Mouse (Mus musculus) ES-E14 (cell line): ENCODE results near the gene Uaca. TPM values are rescaled to one million over a fixed set of nuclear protein-coding genes. Genes with fewer than 3 reads are reported as not detected.

Experiments used
- DNase-seq: peaks from one replicate; pipeline ENCODE4 v3.0.0-alpha.2; 2013; ENCODE audit warnings: low read depth, low spot score
- H3K27ac ChIP-seq: 2 replicates; pipeline ENCODE4 v1.5.1; 2012; ENCODE audit warnings: low read depth, mild to moderate bottlenecking, low read length, moderate library complexity, mixed read lengths; ENCODE audit not compliant: poor library complexity, insufficient read depth, severe bottlenecking
- H3K36me3 ChIP-seq: 2 replicates; pipeline ENCODE4 v1.6.1; 2012; ENCODE audit warnings: mild to moderate bottlenecking, low read length, moderate library complexity, mixed read lengths; ENCODE audit not compliant: control insufficient read depth, poor library complexity, insufficient read depth, severe bottlenecking
- H3K4me1 ChIP-seq, 2 experiments: fragments of 150-350 bp in 1 of 2; sonication (generic) in 1 of 2; 2 replicates each; pipeline ENCODE4 v1.6.1; 2012; ENCODE audit warnings: low read length in 2 of 2, mild to moderate bottlenecking in 1 of 2, mixed read lengths in 1 of 2; ENCODE audit not compliant: control insufficient read depth in 2 of 2, insufficient read depth in 2 of 2, poor library complexity in 1 of 2
- H3K4me3 ChIP-seq, 2 experiments: fragments of 150-350 bp in 1 of 2; sonication (generic) in 1 of 2; 2 replicates each; pipeline ENCODE4 v1.5.1; 2012; ENCODE audit warnings: low read length in 2 of 2, low read depth in 1 of 2, mild to moderate bottlenecking in 1 of 2, mixed read lengths in 1 of 2; ENCODE audit not compliant: insufficient read depth in 1 of 2, poor library complexity in 1 of 2, severe bottlenecking in 1 of 2
- H3K9ac ChIP-seq: 2 replicates; pipeline ENCODE4 v1.6.1; 2012; ENCODE audit warnings: low read depth, mild to moderate bottlenecking, low read length, mixed read lengths; ENCODE audit not compliant: poor library complexity, insufficient read depth, severe bottlenecking
- H3K9me3 ChIP-seq: fragments of 150-350 bp; sonication (generic); 2 replicates; pipeline ENCODE4 v1.6.1; 2012; ENCODE audit warnings: low read depth, mild to moderate bottlenecking, low read length; ENCODE audit not compliant: control insufficient read depth, insufficient read depth
- CHD2 ChIP-seq: IDR thresholded peaks from 2 replicates; pipeline ENCODE4 v1.6.1; 2014; ENCODE audit warnings: mild to moderate bottlenecking, low read depth, low read length, inconsistent platforms
- HCFC1 ChIP-seq: IDR thresholded peaks from 2 replicates; pipeline ENCODE4 v1.6.1; 2012; ENCODE audit warnings: low read length, inconsistent platforms, borderline replicate concordance; ENCODE audit not compliant: insufficient read depth
- MAFK ChIP-seq: IDR thresholded peaks from 2 replicates; pipeline ENCODE4 v1.6.1; 2014; ENCODE audit warnings: mild to moderate bottlenecking, low read depth, low read length, inconsistent platforms; ENCODE audit not compliant: insufficient read depth
- ZC3H11A ChIP-seq: IDR thresholded peaks from 2 replicates; pipeline ENCODE4 v1.6.1; 2012; ENCODE audit warnings: low read depth, mild to moderate bottlenecking, inconsistent platforms, low read length, borderline replicate concordance
- ZNF384 ChIP-seq: IDR thresholded peaks from 2 replicates; pipeline ENCODE4 v1.6.1; 2012; ENCODE audit warnings: low read depth, low read length, inconsistent platforms
- in situ Hi-C, 2 experiments: fragments of 600-800 bp; cut with MboI; formaldehyde crosslinking; loops; one replicate each; pipeline ENCODE4 v1.15.1; 2025; ENCODE audit warnings: low sequenced_read_pairs in 2 of 2, inconsistent platforms in 1 of 2; ENCODE audit not compliant: unreplicated experiment in 2 of 2
- total RNA-seq: library from RNA; depleted of rRNA; stranded (reverse); fragments of 300-350 nt; gene quantifications from 2 replicates; pipeline ENCODE4 v1.2.3, GENCODE M21; 2012

The Uaca gene
- total RNA-seq, 1 experiment: 22.1 TPM

DNA sequence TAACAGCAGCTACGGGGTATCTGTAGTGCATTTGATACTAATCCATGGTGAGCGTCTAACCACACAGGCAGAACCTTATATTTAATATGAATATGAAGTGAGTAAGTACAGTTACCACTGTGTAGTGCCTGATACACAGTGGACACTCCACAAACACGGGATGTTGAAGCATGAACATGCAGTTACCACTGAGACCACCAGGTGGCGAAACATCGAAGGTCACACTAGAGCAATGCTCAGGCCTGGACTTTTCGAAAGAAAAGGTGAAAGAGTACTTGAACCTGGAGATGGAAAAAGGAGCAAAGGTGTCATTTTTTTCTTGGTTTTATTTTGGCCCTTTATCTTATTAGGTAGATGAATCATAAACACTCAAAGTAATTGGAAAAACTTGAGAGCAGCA lies 38.1 kb upstream of the Uaca start:
- in situ Hi-C loops: no loop called here
- no peak overlapping the region for H3K27ac ChIP-seq
- H3K9ac ChIP-seq: no peak overlapping the region
- H3K36me3 ChIP-seq: no peaks in the 10 kb centered on the region
- no peak overlapping the region for H3K4me3 ChIP-seq
- peaks cover 0 to 4% of the 10 kb centered on the region in 2 experiments; a peak in 1 of 4 replicates for H3K4me1 ChIP-seq
- H3K9me3 ChIP-seq: no peaks in the 10 kb centered on the region
- DNase-seq: peak; percentile 62
- TF ChIP-seq HCFC1 (no peak), ZC3H11A (0 out of 2 replicates have a peak, but pooled peaks have one; percentile 17)

DNA sequence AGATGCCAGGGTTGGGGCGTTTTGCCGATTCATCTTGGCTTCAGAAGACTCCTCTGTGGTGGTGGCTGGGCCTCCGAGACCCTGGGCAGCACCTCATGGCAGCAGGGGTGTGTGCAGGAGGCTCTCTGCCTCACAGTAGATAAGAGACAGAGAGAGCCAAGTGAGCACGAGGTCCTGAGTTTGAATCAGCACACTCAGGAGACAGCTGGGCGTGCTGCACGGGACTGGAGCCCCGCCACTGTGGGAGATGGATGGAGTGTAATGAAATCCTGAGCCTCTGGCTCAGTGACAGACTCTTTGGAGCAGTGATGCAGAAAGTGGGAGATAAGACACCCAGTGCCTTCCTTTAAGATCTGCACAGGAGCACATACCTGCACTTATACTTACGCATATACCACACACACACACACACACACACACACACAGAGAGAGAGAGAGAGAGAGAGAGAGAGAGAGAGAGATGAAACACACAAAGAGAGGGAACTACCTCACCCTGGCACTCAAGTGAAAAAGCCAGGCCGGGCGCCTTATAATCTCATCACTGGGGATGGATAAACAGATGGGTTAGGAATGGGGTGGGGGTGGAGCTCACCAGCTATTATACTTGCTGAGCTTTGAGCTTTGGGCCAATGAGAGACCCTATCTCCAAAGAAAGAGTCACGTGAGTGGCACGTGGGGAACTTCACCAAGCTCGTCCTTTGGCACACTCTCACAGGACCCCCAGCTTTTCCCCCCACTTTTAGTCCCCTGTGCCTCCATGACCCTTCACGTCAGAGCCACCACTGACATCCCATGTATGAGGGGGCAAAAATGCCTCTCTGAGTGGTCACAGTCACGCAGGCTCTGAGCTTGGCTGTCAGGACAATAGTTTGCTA lies 37.2 kb upstream of the Uaca start:
- Histone ChIP-seq H3K4me1 (peaks cover 0 to 4% of the 10 kb centered on the region in 2 experiments; a peak in 1 of 4 replicates), H3K27ac (no peak overlapping the region), H3K36me3 (no peaks in the 10 kb centered on the region), H3K9ac (no peak overlapping the region), H3K9me3 (no peaks in the 10 kb centered on the region), H3K4me3 (no peak overlapping the region)
- DNase-seq: no peak
- in situ Hi-C loops: no loop called here
- TF ChIP-seq CHD2 (no peak), MAFK (no peak), HCFC1 (no peak), ZNF384 (no peak), ZC3H11A (no peak)

DNA sequence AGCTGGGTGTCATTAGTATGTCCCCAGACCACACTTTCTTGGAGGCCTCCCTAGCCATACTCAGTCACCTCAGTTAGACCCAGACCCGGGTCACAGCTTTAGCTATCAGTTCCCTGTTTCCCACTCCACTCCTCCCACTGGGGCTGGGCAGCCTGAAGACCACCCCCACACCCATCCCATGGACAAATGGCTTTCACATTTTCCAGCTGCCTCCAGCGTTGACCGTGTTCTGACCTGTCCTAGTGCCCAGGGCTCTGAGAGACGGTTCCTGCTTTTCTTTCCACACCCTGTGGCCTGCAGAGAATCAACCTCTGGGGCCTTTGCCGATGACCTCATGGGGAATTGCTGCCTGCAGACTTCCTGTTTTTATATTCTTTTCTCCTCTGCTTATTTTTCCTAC lies 36.5 kb upstream of the Uaca start:
- Histone ChIP-seq H3K4me3 (no peak overlapping the region), H3K4me1 (peaks cover 0 to 4% of the 10 kb centered on the region in 2 experiments; a peak in 1 of 4 replicates), H3K9ac (no peak overlapping the region), H3K27ac (no peak overlapping the region), H3K9me3 (no peaks in the 10 kb centered on the region), H3K36me3 (no peaks in the 10 kb centered on the region)
- no peak for DNase-seq
- TF ChIP-seq HCFC1: no peak
- in situ Hi-C loops: no loop called here

DNA sequence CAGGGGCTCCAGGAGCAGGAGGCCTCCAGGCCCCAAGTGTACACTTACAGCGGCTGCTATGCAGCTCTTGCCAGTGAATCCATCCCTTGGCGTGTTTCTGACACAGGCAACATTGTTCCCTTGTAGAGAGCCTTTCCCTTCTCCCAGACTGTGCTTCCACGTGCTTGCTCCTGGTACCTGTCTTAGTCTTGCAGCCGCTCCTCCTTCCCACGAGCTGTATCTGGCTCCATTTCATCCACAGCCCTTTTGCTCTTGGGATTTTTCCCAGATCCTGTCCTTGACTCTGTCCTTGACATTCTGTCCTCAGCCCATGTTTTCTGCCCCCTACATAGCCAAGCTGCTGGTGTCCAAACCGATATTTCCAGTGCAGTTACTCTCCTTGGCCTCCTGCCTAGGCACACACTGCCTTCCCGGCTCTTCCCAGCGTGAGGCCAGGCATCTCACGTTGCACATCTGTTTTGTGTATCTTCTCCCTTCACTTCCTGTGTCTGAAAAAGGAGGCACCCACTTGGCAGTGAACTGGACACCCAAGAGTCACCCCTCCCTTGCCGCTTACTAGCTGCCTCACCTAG lies 34.8 kb upstream of the Uaca start:
- Histone ChIP-seq H3K36me3 (no peaks in the 10 kb centered on the region), H3K4me1 (peaks cover 0 to 4% of the 10 kb centered on the region in 2 experiments; a peak in 1 of 4 replicates), H3K9ac (no peak overlapping the region), H3K4me3 (no peak overlapping the region), H3K9me3 (no peaks in the 10 kb centered on the region), H3K27ac (no peak overlapping the region)
- DNase-seq: no peak
- TF ChIP-seq ZC3H11A: no peak
- TF ChIP-seq CHD2: no peak
- TF ChIP-seq HCFC1: no peak
- TF ChIP-seq ZNF384: no peak
- TF ChIP-seq MAFK: no peak
- in situ Hi-C loops: no loop called here
